Mouse (Mus musculus) CH12.LX (cell line): Measurements from ENCODE around the gene Cym. TPM values are rescaled to one million over a fixed set of nuclear protein-coding genes. Genes with fewer than 3 reads are reported as not detected.

Source experiments
- DNase-seq: peaks from one replicate; pipeline ENCODE4 v3.0.0-alpha.2; 2013; ENCODE audit errors: extremely low read depth
- H3K27ac ChIP-seq: 2 replicates; pipeline ENCODE4 v1.5.1; 2012; ENCODE audit warnings: low read depth, mild to moderate bottlenecking, control low read depth, moderate library complexity; ENCODE audit not compliant: insufficient read depth
- H3K27me3 ChIP-seq: replicated peaks from 2 replicates; pipeline ENCODE3; 2012; ENCODE audit warnings: inconsistent platforms
- H3K36me3 ChIP-seq, 2 experiments: replicated peaks in 1 of 2; 2 replicates each; pipeline versions ENCODE3 to v1.6.1; 2012; ENCODE audit warnings: inconsistent platforms in 1 of 2, low read length in 1 of 2, mild to moderate bottlenecking in 1 of 2, mixed read lengths in 1 of 2, moderate library complexity in 1 of 2; ENCODE audit not compliant: control insufficient read depth in 1 of 2, insufficient read depth in 1 of 2
- H3K4me1 ChIP-seq, 2 experiments: 2 replicates each; pipeline ENCODE4 v1.6.1; 2012; ENCODE audit warnings: inconsistent platforms in 1 of 2, moderate library complexity in 1 of 2; ENCODE audit not compliant: insufficient read depth in 2 of 2, control insufficient read depth in 1 of 2
- H3K4me2 ChIP-seq: 2 replicates; pipeline ENCODE4 v1.6.1; 2012; ENCODE audit warnings: low read depth, mild to moderate bottlenecking, control low read depth; ENCODE audit not compliant: poor library complexity, insufficient read depth, severe bottlenecking
- H3K4me3 ChIP-seq, 3 experiments: fragments of 150-350 bp in 1 of 3; sonication (generic) in 1 of 3; replicated peaks in 1 of 3; 2 replicates each; pipeline versions ENCODE3 to v1.5.1; 2011 to 2012; ENCODE audit warnings: low read depth in 2 of 3, low read length in 2 of 3, mild to moderate bottlenecking in 2 of 3, moderate library complexity in 2 of 3, control low read depth in 1 of 3, improper control_type of control experiment in 1 of 3, inconsistent platforms in 1 of 3, mixed read lengths in 1 of 3; ENCODE audit not compliant: poor library complexity in 1 of 3
- H3K79me2 ChIP-seq: replicated peaks from 2 replicates; pipeline ENCODE4 v1.6.1; 2012; ENCODE audit warnings: mild to moderate bottlenecking, moderate library complexity; ENCODE audit not compliant: control insufficient read depth, poor library complexity, insufficient read depth, severe bottlenecking; ENCODE audit errors: extremely low read depth
- H3K9ac ChIP-seq: 2 replicates; pipeline ENCODE4 v1.6.1; 2012; ENCODE audit warnings: low read depth, mild to moderate bottlenecking, control low read depth, moderate library complexity; ENCODE audit not compliant: insufficient read depth
- H3K9me3 ChIP-seq: replicated peaks from 2 replicates; pipeline ENCODE3; 2012; ENCODE audit warnings: low read length, inconsistent platforms, mixed read lengths
- BHLHE40 ChIP-seq: IDR thresholded peaks from 2 replicates; pipeline ENCODE4 v1.6.1; 2011; ENCODE audit warnings: mild to moderate bottlenecking, low read depth, low read length, improper control_type of control experiment
- CHD1 ChIP-seq: IDR thresholded peaks from 2 replicates; pipeline ENCODE4 v1.6.1; 2012; ENCODE audit warnings: low read depth, low read length, improper control_type of control experiment, inconsistent platforms
- CHD2 ChIP-seq: IDR thresholded peaks from 2 replicates; pipeline ENCODE4 v1.6.1; 2011; ENCODE audit warnings: low read length, improper control_type of control experiment
- CTCF ChIP-seq, 2 experiments: IDR thresholded peaks in 1 of 2; conservative IDR thresholded peaks in 1 of 2; 2 replicates each; pipeline ENCODE4 v1.5.1; 2011 to 2012; ENCODE audit warnings: low read depth in 2 of 2, low read length in 2 of 2, improper control_type of control experiment in 1 of 2, inconsistent platforms in 1 of 2, mild to moderate bottlenecking in 1 of 2, moderate library complexity in 1 of 2
- ELF1 ChIP-seq: IDR thresholded peaks from 2 replicates; pipeline ENCODE4 v1.6.1; 2014; ENCODE audit warnings: low read depth, mild to moderate bottlenecking, inconsistent platforms, low read length, improper control_type of control experiment
- GABPA ChIP-seq: IDR thresholded peaks from 2 replicates; pipeline ENCODE4 v1.6.1; 2012; ENCODE audit warnings: low read depth, low read length, improper control_type of control experiment, inconsistent platforms; ENCODE audit not compliant: insufficient replicate concordance
- HCFC1 ChIP-seq: IDR thresholded peaks from 2 replicates; pipeline ENCODE4 v1.6.1; 2012; ENCODE audit warnings: low read depth, mild to moderate bottlenecking, inconsistent platforms, low read length, improper control_type of control experiment
- MAFK ChIP-seq: IDR thresholded peaks from 2 replicates; pipeline ENCODE4 v1.6.1; 2011; ENCODE audit warnings: low read length, improper control_type of control experiment; ENCODE audit not compliant: insufficient replicate concordance
- MAZ ChIP-seq: IDR thresholded peaks from 2 replicates; pipeline ENCODE4 v1.6.1; 2012; ENCODE audit warnings: low read depth, mild to moderate bottlenecking, inconsistent platforms, low read length, improper control_type of control experiment, moderate library complexity
- MEF2A ChIP-seq: IDR thresholded peaks from 2 replicates; pipeline ENCODE4 v1.6.1; 2014; ENCODE audit warnings: low read depth, mild to moderate bottlenecking, inconsistent platforms, low read length, improper control_type of control experiment, borderline replicate concordance
- MXI1 ChIP-seq: IDR thresholded peaks from 2 replicates; pipeline ENCODE4 v1.6.1; 2011; ENCODE audit warnings: mild to moderate bottlenecking, low read depth, low read length, improper control_type of control experiment
- RAD21 ChIP-seq: IDR thresholded peaks from 2 replicates; pipeline ENCODE4 v1.6.1; 2011; ENCODE audit warnings: low read depth, mild to moderate bottlenecking, low read length, improper control_type of control experiment, moderate library complexity
- SMC3 ChIP-seq: IDR thresholded peaks from 2 replicates; pipeline ENCODE4 v1.6.1; 2011; ENCODE audit warnings: low read depth, low read length, improper control_type of control experiment
- TBP ChIP-seq: conservative IDR thresholded peaks from 2 replicates; pipeline ENCODE4 v1.6.1; 2011; ENCODE audit warnings: low read depth, low read length, improper control_type of control experiment
- TCF12 ChIP-seq: IDR thresholded peaks from 2 replicates; pipeline ENCODE4 v1.6.1; 2014; ENCODE audit warnings: low read depth, mild to moderate bottlenecking, inconsistent platforms, low read length, improper control_type of control experiment
- USF1 ChIP-seq: IDR thresholded peaks from 2 replicates; pipeline ENCODE4 v1.6.1; 2014; ENCODE audit warnings: low read depth, mild to moderate bottlenecking, inconsistent platforms, low read length, improper control_type of control experiment
- USF2 ChIP-seq: conservative IDR thresholded peaks from 2 replicates; pipeline ENCODE4 v1.6.1; 2011; ENCODE audit warnings: low read depth, low read length, improper control_type of control experiment
- ZC3H11A ChIP-seq: IDR thresholded peaks from 2 replicates; pipeline ENCODE4 v1.6.1; 2012; ENCODE audit warnings: low read depth, mild to moderate bottlenecking, inconsistent platforms, low read length, improper control_type of control experiment
- ZKSCAN1 ChIP-seq: IDR thresholded peaks from 2 replicates; pipeline ENCODE4 v1.6.1; 2012; ENCODE audit warnings: low read depth, inconsistent platforms, low read length, improper control_type of control experiment, borderline replicate concordance
- dilution Hi-C: fragments of 300-500 bp; cut with MboI; formaldehyde crosslinking; loops from 2 replicates; pipeline ENCODE4 v1.14.3; 2020; ENCODE audit warnings: low sequenced_read_pairs; ENCODE audit not compliant: extremely low pct_unique_long_range_greater_than_20kb, extremely low pct_ligation_motif_present
- in situ Hi-C: fragments of 300-500 bp; cut with MboI; formaldehyde crosslinking; loops from 3 replicates; pipeline ENCODE4 v1.14.3; 2019; ENCODE audit warnings: low sequenced_read_pairs, low pct_ligation_motif_present, low pct_unique_long_range_greater_than_20kb, mixed read lengths
- polyA plus RNA-seq: library from polyadenylated mRNA; unstranded; fragments of >175 nt; gene quantifications from 2 replicates; pipeline ENCODE4 v1.2.1, GENCODE M21; 2012; ENCODE audit warnings: low read depth; ENCODE audit not compliant: insufficient read length
- total RNA-seq, 2 experiments: library from RNA; depleted of rRNA; stranded (reverse); fragments of 300-350 nt in 1 of 2; fragments of >200 nt in 1 of 2; gene quantifications; 2 replicates each; pipeline ENCODE4 v1.2.3; 2012 to 2014

Cym gene
- total and polyA plus RNA-seq, 3 experiments = not detected

- H3K4me1 ChIP-seq = no peaks in the 10 kb centered on the region
- no peak overlapping the region for H3K4me3 ChIP-seq
- dilution Hi-C loops (no loop called here), in situ Hi-C loops (no loop called here)
- DNase-seq = no peak
- TF ChIP-seq MXI1 (no peak), USF2 (no peak), SMC3 (no peak), TCF12 (no peak), ELF1 (no peak), TBP (no peak), ZKSCAN1 (no peak), HCFC1 (no peak), MAZ (no peak), MEF2A (no peak), CHD2 (no peak), MAFK (no peak), ZC3H11A (no peak), CHD1 (no peak), BHLHE40 (no peak), USF1 (no peak)
- no peak overlapping the region for H3K9ac ChIP-seq
- H3K36me3 ChIP-seq = no peaks in the 10 kb centered on the region
- H3K9me3 ChIP-seq = peaks cover 3% of the 10 kb centered on the region
- no peak overlapping the region for H3K27ac ChIP-seq
- peaks cover 31% of the 10 kb centered on the region for H3K27me3 ChIP-seq
- no peak overlapping the region for H3K4me2 ChIP-seq
- no peaks in the 10 kb centered on the region for H3K79me2 ChIP-seq
These were observed 14.9 kb downstream of the Cym start for GRCm38 (mm10) chr3:107206490-107207150.

GRCm38 (mm10) chr3:107205994-107206393, 15.5 kb downstream of the Cym start:
- Histone ChIP-seq H3K4me1 (no peaks in the 10 kb centered on the region), H3K4me3 (no peak overlapping the region), H3K79me2 (no peaks in the 10 kb centered on the region), H3K4me2 (no peak overlapping the region), H3K9ac (no peak overlapping the region), H3K27me3 (peaks cover 37% of the 10 kb centered on the region), H3K9me3 (peaks cover 3% of the 10 kb centered on the region), H3K36me3 (no peaks in the 10 kb centered on the region), H3K27ac (no peak overlapping the region)
- dilution Hi-C loops (no loop called here), in situ Hi-C loops (no loop called here)
- DNase-seq = peak; percentile 62
- TF ChIP-seq CTCF (conservative IDR thresholded peaks at IDR 0.05 in 1 of 2, IDR thresholded peaks at IDR 0.05 in 1 of 2; ENCODE audit: low read depth in 2 of 2, low read length in 2 of 2) (peak; percentile 88 to 91), GABPA (no peak), SMC3 (peak; percentile 70), RAD21 (peak; percentile 93)
